Mouse (Mus musculus) testis, postnatal 14 days (tissue): ENCODE data around the gene Clhc1.
"Not testable (repeated sequence)": the region's sequence is repeated elsewhere in the genome, so short reads cannot be mapped to it uniquely, and the experiment has no call there.

ENCODE experiments used
- DNase-seq: peaks from one replicate; pipeline ENCODE4 v3.0.0; 2021; ENCODE audit warnings: low spot score

Gene Clhc1

DNA sequence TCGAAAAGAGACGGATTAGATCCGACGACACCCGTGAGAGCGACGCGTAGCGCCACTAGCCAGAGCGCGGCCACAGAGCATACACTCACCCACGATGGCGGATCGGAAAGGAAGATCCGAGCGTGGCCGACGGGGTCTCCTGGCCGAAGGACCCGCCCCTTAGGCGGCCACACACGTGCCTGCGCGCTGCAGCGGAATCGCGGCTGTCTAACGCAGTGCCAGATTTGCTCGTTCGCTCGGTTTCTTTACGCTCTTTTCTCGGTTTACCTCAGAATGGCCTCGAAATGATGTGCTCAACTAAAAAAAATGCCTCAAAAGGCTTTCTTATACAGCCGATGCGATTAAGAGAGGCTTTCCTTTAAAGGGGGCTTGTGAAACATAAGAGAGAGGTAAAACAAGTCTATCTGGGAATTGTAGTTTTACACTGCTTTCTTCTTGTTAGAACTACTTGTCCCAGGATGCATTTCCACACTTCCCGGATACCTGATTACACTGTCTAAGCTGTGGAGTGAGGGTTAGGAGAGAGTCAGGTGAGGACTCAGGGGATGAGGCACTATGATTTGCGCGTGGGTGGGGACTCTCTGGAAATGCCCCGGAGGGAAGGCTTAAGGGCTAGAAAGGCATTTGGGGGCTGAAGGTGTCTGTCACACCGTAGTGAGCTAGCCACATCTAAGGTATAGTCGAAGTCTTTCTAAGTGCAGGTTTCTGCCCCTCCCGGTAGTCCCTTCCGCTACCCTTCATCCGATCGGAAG lies at the start of gene Clhc1, which contains the start of gene Rps27a:
Gene Clhc1 (plus strand): TSS at position 199 of the 752 bp plus-strand sequence.
Gene Rps27a (minus strand): TSS at position 358 of the 752 bp plus-strand sequence.
- peak; percentile 92 for DNase-seq

DNA sequence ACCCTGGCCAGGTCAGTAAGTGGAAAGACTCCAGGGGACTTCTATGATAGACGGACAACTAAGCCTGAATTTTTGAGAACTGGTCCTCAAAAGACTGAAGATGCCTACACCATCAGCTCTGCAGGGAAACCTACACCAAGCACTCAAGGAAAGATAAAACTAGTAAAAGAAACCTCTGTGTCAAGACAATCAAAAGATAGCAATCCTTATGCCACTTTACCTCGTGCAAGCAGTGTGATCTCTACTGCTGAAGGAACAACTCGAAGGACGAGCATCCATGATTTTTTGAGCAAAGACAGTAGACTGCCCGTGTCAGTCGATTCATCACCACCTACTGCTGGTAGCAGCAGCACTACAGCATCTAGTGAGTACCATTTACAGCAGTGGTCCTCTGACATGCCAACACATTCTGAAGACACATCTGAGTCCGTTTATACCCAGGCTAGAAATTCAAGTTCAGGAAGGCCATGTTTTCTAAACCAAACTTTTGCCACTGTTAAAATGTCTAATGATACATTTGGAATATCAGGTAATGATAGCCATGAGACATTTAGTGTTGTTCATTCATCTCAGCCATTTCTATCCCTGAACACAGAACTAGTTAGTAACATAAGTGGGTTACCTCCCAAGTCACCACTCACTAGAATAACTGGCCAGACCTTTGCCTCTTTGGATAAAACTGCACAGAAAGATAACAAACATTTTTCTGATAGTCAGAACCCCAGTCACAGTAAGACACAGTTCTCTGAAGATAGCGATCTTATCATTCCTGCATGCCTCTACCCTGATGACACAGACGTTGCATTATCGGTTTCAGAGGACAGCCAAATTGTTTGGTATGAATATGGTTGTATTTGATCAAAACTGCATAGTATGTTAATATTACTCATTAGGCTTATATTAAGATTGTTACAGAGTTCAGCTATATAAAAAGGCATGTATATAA lies 43.5 kb upstream of the Clhc1 start:
- no peak for DNase-seq

DNA sequence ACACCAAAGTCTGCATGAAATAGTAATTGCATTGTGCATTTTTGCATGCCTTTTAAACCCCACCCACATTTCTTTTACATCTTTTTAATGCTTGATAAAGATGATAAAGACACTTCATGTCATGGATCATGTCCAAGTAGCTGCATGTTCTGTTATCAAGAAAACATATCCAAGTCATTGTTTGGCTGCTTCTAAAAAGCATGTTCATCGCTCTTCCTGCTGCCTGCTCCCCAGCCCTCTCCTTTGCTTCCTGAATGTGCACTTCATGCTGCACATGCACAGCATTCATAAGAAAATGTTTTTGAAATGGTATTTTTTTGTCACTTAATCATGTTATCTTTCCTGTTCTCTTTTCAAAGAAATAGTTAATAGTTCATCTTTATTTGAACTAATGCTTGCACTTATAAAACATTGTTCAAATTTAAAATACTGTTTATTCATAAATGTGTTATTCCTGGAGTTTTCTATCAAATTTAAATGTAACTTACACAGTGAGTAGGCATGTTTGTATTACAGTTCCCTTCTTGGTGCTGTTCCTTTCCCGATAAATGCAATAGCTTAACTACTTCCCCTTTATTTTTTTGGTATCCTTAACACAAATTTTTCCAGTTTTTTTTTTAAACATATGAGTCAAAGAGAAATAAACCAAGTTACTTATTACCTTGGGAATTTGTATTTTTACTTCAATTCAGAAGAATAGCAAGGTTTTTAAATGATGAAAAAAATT lies 42.7 kb upstream of the Clhc1 start:
- no peak for DNase-seq

DNA sequence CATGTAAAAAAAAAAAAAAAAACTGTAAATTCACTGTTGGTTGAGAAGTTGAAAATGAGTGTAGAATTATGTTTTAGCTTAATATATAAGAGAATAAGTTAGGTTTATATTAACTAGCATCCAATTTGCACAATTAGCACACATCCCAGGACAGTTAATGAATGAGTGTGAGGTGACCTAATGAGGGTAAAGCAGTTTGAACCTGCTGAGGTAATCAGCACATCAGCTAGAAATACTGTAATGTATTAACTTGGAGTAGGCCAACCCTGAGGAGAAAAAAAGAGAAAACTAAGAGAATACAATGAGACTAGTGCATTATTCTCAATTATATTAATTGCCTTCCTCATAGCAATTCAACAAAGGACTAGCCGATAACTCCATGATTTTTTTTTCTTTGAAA lies 38.3 kb upstream of the Clhc1 start:
- DNase-seq = no peak

DNA sequence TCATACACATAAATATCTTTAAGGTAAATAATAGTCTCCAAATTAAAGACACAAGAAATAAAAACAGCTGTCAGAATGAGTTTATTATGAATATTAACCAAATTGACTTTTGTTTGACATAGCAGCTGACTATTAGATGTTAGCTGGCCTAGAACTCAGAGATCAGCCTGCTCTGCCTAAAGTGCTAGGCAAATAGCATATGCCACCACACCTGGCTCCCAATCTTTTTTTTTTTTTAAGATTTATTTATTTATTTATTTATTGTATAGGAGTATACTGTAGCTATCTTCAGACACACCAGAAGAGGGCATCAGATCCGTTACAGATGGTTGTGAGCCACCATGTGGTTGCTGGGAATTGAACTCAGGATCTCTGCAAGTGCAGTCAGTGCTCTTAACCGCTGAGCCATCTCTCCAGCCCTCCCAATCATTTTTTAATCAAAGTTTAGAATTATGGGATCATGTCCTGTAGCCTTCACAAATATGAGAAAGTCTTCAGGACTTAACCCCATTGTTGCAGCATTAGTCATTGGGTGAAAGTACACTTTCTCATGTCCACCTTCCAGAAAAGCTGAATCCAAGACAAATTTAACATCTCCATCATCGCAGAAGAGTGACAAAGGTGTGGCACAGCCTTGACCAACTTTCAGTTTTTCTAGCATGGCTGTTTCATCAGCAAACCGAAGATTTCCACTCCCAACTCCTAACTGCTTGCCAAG lies 34.8 kb upstream of the Clhc1 start:
- no peak for DNase-seq

DNA sequence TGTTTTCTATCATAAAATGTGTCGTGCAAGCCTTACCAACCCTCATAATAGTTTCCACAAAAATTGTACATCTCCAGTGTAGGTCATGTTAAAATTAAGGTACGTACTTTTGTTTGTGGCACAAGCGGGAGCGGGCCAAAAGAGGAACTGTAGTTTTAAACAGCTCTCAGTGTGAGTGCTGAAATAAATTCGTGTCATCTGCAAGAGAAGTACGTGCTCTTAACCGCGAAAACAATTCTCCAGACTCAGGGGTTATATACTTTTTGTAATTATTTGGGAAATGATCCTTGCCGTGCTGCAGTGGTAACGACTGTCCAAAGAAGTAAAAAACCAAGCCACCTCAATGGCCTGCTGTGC lies 33.4 kb upstream of the Clhc1 start:
- DNase-seq = no peak

DNA sequence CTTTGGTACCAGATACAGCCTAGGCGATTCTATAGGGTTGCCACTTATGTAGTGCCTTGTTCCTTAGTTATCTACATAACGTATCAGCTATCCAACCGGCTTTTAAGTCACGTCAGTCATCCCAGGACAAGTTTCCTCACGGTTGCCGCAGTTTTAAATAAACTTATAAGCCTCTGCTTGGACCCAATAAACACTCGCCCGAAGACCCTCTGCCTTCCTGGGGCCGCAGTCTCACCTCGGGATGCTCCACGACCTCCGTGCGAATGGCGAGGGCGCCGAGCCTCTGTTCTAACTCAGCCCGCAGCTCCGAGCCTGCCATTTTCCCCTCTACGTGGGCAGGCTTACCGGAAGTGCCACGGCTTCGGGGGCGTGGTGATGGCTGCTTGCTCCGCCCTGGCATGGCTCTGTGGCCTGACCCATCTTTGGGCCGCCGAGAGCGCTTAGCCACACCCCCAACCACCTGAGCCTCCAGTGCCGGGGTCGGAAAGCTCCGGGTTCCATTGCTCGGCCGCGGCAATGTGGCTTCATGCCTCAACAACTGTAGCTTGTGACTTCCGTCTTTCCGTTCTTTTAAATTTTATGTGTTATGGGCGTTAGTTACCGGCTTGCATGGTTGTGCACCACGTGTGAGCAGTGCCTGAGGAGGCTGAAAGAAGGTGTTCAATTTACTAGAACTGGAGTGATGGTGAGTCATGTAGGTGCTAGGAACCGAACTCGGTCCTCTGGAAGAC lies 32.9 kb upstream of the Clhc1 start, which contains the start of gene Prorsd1:
Gene Prorsd1 (minus strand): TSS at position 352 of the 731 bp plus-strand sequence.
- DNase-seq = peak; percentile 92

DNA sequence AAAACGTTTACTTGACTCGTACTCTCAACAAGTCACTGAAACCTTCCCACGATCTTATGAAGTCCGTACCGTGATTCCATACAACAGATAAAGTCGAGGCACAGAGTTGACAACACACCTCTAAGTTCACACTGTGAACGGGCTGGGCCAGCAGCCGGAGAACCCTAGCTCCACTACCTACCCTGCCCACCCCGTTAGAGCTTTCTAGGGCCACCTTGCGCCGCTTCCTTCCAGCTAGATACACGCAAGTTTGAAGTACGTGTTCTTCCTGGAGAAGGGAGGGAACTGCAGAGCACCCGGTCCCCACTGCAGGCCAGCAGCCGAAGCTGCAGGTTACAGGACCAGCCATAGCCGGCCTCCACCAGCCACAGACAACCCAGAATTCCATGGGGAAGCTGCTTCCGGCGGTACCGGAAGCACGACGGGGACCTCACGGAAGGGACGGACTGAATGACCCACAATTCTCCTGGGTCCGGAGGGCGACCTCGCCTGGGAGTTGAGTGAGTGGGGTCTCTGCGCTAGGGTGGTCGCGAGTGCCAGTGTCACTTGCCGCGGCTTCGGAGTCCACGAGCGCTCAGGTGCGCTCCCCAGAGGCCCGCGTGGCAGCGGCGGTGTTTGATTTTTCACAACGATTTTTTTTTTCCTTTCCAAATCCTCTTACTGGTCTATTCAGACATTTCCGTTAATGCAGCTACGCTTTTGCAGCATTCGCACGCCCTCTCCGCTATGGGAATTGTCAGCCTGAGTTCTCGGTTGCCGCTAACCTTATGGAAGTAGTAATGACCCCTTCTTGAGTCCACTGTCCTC lies 21.6 kb upstream of the Clhc1 start, which contains the start of gene Mtif2:
Gene Mtif2 (plus strand): TSS at position 421 of the 807 bp plus-strand sequence.
- peak; percentile 83 for DNase-seq

DNA sequence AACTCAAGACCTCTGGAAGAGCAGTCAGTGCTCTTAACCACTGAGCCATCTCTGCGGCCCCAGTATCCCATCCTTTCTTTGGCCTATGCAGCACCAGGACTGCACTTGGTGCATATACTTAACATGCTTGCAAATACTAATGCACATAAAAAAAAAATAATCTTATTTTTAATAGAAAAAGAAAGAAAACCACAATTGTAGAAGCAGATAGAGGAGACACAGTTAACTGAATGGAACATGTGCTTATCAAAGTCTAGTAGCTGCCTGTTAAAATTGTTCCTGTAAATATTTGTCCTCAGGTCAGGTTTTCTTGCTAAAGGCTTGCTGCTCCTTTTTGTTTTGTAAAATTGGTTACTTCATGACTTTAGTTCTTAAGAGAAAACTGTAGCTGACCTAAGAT lies 9.5 kb upstream of the Clhc1 start:
- no peak for DNase-seq

DNA sequence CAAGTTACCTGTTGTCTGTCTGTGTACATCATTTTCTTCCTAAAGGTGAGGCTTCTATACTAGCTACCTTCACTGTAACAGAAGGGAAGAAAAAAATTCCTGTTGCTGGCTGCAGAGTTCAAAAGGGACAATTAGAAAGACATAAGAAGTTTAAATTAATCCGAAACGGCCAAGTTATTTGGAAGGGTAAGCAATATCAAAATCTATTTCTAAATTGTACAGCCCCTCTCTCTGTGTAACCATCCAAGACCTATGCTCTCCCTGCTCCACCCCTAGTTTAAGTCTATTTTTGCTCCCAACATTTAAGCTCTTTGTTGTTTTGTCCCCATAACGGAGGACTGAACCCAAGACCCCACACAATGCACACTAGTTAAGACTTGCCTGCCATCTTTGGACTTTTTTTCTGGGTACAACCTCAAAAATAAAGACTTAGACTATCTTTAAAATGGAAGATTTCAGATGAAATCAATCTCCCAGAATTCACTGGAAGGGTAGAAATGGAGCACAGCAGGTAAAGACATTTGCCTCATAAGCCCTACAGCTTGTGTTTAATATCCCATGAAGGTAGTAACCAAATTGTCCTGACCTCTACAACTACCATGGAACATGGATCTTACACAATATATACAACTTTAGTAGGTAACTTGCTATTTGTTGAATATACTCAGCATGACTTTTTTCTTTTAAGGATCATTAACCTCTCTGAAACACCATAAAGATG lies 3.4 kb upstream of the Clhc1 start:
- DNase-seq = no peak

DNA sequence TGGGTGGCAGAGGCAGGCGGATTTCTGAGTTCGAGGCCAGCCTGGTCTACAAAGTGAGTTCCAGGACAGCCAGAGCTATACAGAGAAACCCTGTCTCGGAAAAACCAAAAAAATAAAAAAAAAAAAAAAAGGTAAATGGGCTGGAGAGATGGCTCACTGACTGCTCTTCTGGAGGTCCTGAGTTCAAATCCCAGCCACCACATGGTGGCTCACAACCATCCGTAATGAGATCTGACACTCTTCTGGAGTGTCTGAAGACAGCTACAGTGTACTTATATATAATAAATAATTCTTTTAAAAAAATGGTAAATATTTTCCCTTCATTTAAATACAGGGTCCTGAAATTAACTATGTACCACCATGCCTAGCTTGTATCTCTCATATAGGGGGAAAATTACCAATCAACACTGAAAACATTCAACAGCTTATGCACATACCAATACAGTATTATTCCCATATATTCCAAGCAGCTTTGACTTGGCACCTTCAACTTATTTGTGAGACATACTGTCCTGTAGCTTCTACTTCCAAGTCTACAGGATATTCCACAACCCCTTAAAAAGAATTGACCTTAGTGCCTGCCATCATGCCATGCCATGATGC lies 2.5 kb upstream of the Clhc1 start:
- not testable (repeated sequence) for DNase-seq

DNA sequence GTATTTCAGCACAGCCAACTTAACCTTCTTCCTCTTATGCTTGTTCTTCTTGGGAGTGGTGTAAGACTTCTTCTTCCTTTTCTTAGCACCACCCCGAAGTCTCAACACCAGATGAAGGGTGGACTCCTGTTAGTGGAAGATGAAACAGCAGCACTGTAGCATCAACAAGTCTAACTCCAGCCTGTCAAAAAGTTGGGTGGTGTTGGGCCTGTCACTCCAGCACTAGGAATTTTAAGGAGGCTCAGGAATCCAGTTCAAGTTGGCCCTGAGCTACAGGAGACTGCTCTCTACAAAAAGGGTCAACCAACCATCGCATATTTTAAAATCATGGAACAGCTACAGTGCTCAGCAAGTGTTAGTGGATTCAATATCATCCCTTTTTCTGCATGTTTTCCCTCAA lies 1.5 kb upstream of the Clhc1 start:
- not testable (repeated sequence) for DNase-seq

DNA sequence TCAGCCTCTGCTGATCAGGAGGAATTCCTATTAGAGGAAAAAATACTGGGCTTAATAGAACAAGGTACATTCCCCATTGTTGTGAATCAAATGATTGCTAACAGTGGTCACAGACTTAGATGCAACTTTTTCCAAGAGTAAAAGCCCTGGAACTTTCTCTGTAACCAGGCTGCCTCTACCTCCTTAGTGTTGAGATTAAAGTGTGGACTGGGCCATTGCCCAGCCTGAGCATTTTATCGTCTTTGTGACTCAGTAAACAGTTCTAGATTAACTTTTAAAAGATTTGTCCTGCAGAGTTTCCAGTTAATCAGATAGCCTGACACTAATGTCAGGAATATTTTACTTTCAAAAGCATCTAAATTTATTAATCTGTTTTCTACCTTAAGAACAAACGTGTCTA lies 988 bp upstream of the Clhc1 start:
- no peak for DNase-seq

DNA sequence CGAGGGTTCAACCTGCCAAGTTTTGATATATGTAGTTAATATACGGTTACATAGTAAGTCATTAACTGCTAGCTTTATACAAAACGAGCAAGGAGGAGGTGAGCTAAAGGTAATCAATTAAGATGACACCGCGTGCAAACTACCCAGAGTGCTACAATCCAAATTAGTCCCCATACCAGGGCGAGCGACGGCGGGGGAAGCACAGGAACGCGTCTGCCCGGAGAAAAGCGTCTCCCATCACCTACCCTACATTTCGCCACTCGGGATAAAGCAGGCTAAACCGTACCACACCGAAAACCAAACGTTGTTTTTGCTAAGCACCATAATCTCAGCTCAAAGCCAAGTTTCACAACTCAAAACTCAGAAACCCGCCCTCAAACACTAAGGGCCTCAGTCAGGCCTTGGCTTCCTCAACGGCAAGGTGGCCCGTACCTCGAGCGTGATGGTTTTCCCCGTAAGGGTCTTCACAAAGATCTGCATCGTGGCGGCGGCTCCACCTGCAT lies 450 bp upstream of the Clhc1 start:
- DNase-seq = no peak

DNA sequence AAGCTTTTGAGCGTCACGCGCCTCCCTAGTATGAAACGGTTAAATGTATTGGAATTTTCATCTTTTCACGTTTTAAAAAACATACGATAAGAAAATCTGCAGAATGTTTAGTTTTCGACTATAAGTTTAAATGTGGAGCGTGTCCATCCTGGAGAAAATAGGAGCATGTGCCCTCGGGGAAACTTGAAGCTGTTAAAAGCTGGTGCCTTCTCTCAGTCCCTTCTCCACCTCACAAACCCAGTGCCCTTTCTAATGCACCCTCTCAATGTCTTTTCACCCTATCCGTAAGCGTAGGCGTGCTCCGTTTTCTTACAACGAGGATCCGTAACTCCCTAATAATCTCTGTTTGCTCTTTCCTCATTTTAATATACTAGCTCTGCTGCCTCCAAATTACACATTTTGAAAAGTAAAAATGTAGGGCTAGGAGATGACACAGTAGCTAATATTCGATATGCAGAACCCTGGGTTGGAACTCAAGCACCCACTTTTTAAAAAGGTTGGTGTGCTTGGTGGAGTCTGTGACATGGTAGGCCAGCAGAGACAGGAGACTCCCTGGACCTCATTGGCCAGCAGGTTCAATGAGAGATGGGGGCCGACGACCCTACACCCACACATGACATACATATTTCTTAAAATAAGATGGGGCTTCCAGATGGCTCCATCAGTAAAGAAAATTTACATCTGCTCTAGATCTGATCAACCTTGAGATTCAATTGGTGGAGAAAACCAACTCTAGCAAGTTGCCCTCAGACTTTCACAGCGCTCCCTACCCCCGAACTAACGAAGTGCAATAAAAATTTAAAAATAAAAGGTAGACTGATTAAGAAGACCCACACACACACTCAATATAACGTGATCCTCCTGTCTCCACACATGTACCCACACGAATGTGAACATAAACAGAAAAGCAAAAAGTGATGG lies 1.0 kb downstream of the Clhc1 start:
- DNase-seq = no peak

DNA sequence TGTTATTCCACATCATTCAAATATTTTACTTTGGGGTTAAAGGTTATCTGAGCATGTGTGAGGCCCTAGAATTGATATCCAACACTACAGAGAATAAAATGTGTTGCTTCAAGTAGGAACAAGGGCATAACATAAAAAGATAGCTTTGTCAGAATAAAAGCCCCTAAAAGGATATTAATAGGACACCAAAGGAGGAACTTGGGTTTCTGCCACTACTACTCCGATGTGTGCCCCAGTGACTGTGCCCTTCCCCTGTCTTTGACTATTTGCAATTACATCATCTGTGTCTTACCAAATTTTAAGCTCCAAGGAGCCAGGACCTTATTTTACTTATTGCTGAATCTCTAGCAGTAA lies 1.7 kb downstream of the Clhc1 start:
- DNase-seq = no peak

DNA sequence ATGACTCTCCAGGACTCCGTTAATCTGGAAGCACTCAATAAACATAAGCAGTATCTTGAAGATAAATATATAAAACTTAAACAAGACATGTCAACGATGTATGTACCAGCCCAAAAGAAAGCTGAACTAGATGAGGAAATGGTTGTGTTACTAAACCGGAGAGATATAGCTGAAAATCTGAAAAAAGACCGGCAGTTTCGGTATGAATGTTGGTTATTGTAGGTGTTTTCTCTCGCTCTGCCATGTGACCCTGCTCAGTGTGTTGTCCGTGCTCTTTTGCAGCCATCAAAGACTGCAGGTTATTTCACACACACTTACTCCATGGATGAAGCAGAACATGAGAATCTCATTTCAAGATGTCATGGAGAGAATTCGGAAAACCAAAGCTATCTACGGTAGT lies 12.7 kb downstream of the Clhc1 start:
- DNase-seq = no peak

DNA sequence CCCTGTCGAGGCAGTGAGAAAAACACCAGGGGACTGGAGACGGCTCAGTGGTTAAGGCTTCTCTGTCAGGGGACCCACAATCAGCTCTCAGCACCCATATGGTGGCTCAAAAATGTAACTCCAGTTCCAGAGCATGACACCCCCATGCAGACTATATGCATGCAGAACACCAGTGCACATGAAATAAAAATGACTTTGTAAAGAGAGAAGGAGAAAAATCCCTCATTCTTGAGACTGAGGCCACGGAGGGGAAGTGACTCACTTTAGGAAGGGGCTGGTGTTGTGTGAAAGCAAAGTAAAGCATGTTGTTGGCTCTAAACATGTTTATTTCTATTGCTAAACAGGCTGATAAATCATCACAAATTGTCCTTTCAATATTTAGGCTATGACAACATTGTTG lies 13.2 kb downstream of the Clhc1 start:
- no peak for DNase-seq
